Mouse (Mus musculus) colon, adult 2 months (tissue): ENCODE data around the gene Rnf133. TPM values are rescaled to one million over a fixed set of nuclear protein-coding genes. Genes with fewer than 3 reads are reported as not detected.

Experiments used
- polyA plus RNA-seq: library from polyadenylated mRNA; depleted of rRNA; stranded (reverse); fragments of >200 nt; gene quantifications from 2 replicates; pipeline ENCODE4 v1.2.3, GENCODE M21; 2012; rRNA removed

Gene Rnf133
- polyA plus RNA-seq, result not detected in 2 replicates

GRCm38 (mm10) chr6:23650205-23650604 is at the start of gene Rnf133:
TSS of gene Rnf133 (minus strand) at chr6:23650305.

GRCm38 (mm10) chr6:23655036-23655435 is 4.9 kb upstream of the Rnf133 start, which contains the start of gene Rnf148:
TSS of gene Rnf148 (minus strand) at chr6:23655136.

Other genes starting within 250 kb of the Rnf133 start
- 0.09 TPM in 1 of 2 replicates, not detected in the other for gene Rnf148, start 4.8 kb upstream of the Rnf133 start, polyA plus RNA-seq
- 10.5 and 11.0 TPM in 2 replicates for gene Cadps2, start 189.1 kb upstream of the Rnf133 start, polyA plus RNA-seq